Mouse (Mus musculus): ENCODE measurements around the gene Zfand2a. TPM values are rescaled to one million over a fixed set of nuclear protein-coding genes. Genes with fewer than 3 reads are reported as not detected.
A peak's percentile ranks its signal among the peaks of the same experiment; 100 is the strongest.

Zfand2a gene
- 10 to 100 TPM; 35.1 to 37.0 (median 36.2) TPM for total RNA-seq (2022)

DNA sequence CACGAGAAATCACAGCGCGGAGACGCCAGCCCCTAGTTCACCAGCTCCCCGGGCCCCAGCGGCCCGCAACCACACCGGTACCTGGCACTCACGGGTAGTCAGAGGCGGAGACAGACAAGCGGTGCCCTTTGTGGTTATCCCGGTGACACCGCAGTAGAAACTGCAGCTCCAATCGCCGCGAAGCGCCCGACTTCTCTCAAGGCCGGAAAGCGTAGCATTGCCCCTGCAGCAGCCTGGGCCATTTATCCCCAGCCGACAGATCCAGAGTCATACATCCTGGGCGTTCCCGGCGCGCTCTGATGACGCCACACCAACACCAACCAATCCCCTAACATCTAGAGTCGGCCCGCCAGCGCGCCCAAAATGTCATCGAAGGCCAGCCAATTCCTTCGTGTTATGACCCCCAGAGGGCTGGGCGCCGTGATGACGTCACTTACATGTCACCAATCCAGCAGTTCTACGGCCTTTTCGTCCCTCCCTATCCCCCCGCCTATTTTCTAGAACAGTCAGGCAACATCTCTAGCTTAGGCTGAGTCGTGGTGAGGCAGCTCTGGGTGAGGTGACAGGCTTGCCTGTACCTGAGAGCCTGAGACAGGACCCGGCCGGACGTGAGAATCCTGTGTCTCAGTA is at the start of gene Zfand2a:
TSS of gene Zfand2a (minus strand) at position 365 of the 630 bp plus-strand sequence.
- DNase-seq: peak; percentile 100

GRCm38 (mm10) chr5:139528851-139529250 is 44.5 kb upstream of the Zfand2a start:
- no peak for DNase-seq

DNA sequence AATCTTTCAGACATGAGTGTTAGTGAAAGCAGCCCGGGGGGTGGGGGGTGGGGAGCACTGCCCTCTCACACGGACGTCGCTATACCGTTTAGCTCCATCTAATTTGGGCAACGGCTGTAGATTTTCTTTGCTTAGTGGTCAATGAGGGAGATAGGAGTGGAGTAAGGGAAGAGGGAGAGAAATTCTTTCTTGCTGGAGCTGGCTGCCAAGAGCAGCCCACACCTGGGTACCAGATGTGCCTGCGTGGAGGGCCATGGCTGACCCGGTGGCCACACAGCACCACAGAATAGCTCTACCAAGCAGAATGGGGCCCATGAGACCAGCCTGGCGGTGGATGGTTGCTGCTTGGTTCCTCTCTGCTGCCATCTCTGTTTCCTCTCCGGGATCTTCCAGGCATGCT is 37.6 kb upstream of the Zfand2a start:
- no peak for DNase-seq

GRCm38 (mm10) chr5:139520069-139520834 is 35.9 kb upstream of the Zfand2a start:
- DNase-seq: no peak

DNA sequence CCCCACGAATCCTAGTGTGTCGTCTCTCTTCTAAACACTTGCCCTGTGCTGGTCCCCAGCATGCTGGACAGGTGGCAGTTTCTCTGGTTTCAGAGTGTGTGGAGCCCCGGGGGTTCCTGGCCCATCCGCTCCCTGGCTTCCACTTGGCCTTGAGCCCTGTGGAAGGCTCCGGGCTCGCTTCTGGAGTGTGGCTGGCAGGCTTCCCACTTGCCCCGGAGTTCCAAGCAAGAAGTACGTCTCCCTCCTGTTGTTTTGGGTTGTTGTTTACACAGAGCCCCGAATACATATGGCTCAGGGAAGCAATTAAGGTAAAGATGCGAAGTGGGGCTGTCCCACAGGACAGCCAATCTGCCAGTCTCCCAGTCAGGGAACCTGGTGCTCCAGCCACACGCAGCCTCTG is 31.9 kb upstream of the Zfand2a start:
- no peak for DNase-seq

- no peak for DNase-seq
Observed at GRCm38 (mm10) chr5:139512201-139512600, 27.9 kb upstream of the Zfand2a start.

DNA sequence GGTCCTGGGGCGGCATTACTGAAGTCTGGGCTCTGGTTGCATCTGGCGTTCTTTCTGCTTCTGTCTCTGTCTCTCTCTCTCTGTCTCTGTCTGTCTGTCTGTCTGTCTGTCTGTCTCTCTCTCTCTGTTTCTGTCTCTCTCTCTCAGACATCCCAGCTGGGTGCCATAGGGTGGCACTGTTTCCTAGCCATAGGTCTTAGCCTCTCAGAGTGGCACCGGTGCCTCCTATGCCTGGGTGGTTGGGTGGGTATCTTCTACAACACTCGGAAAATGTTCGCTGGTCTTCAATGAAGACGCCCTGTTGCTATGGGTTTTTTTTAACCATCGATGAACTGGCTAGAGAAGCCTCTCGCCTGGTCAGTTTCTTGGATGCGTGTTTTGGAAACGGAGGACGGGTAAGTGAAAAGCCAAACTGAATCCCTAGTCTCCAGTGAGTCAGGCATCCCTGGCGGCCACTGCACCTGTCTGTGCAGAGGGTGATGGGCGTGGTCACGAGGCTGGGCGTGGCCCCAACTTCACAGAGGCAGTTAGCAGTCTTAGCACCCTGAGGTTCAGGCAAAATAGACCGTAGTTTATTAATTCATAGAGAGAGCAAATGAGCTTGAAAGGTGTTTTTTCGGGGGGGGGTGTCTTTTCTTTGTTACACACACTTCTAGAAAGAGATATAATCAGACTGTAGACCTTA is 26.5 kb upstream of the Zfand2a start:
- DNase-seq: no peak

DNA sequence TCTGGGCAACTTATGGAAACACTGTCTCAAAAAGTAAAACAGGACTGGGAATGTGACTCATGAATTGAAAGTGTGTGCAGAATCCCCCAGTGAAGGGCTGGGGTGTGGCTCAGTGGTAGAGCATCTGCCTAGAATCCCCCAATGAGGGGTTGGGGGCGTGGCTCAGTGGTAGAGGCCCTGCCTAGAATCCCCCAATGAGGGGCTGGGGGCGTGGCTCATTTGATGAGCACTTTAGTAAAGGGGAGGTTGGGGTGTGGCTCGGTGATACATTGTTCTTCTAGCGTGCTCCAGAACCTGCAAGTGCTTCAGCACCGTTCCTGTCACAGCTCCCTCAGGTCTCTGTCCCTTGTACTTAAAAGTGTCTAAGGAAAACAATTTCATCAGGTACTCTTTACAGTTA is 21.9 kb upstream of the Zfand2a start:
- DNase-seq: no peak

DNA sequence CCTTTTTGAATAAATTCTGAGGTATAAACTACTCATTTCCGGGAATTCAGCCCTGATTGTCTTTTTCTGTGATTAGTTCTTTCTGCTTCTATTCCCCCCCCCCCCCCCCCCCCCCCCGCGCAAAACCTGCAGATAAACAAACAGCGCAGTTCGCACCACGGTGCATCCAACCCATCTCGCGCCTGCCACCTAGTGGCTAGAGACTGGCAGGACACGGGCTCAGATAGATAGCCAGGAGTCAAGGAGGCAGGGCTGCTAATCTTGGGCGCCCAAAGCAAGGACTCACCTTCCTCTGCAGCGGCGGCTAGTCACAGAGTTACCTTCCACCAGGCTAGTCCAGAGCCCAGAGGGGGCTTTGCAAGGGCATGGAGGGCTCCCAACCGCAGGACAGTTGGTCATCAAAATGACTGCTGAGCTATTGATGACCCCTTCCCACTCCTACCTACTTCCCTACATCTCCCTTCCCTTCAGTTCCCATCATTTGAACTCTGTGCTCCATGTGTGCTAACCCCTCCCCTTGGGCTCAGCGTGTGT is 20.8 kb upstream of the Zfand2a start:
- peak; percentile 57 for DNase-seq

- no peak for DNase-seq
Observed at GRCm38 (mm10) chr5:139502281-139502680, 17.9 kb upstream of the Zfand2a start.

GRCm38 (mm10) chr5:139498791-139499190 is 14.4 kb upstream of the Zfand2a start:
- no peak for DNase-seq

DNA sequence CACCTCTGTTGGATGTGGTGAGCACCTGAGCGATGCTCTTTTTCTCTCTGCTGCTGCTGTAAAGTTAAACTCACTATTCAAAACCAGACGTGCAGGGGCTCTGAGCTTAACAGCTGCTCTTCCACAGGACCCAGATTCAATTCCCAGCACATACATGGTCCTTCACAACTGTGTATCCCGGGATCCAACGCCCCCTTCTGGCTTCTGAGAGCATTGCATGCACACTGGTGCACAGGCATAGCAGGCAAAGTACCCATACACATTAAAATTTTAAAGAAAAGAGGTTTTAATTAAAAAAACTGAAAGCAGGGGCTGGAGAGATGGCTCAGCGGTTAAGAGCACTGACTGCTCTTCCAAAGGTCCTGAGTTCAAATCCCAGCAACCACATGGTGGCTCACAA is 12.6 kb upstream of the Zfand2a start:
- no peak for DNase-seq

- no peak for DNase-seq
Observed at GRCm38 (mm10) chr5:139495019-139495669, 10.8 kb upstream of the Zfand2a start.

GRCm38 (mm10) chr5:139493690-139494089 is 9.3 kb upstream of the Zfand2a start:
- no peak for DNase-seq

- DNase-seq: no peak
Observed at GRCm38 (mm10) chr5:139491348-139491747, 7.0 kb upstream of the Zfand2a start.

- DNase-seq: no peak
Observed at GRCm38 (mm10) chr5:139490131-139490530, 5.8 kb upstream of the Zfand2a start.

GRCm38 (mm10) chr5:139483171-139483848 is 1.0 kb downstream of the Zfand2a start:
- no peak for DNase-seq

DNA sequence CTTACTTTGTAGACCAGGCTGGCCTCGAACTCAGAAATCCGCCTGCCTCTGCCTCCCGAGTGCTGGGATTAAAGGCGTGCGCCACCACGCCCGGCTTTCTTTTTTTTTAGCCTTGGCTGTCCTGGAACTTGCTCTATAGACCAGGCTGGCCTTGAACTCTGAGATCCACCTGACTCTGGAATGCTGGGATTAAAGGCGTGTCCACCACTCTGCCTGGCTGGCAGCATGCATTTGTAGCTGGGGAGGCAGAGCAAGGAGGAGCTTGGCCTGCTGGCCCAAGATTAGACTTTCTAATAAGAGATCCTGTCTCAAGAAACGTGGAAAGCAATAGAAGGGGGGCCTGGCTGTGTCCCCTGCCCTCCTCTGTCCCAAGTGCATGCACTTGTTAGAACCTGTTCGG is 3.9 kb downstream of the Zfand2a start:
- no peak for DNase-seq

DNA sequence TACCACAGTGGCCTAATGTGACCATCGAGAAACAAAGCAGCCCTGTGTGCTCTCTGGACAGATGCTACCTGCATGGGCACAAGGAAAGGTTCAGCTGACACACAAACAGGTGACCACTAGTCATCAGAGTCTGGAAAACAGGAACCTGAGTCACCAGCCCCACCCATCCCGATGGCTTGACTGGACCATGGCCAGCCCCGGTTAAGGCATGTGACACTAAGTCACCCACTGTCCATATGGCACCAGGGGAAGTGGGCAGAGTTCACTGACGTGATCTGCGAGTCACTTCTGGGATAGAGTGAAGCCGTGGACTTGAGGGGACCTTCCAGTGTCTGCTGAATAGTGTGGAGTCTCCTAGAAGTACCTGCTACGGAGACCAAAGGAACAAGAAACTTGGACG is 5.3 kb downstream of the Zfand2a start:
- DNase-seq: no peak

GRCm38 (mm10) chr5:139474741-139475140 is 9.6 kb downstream of the Zfand2a start:
- no peak for DNase-seq

DNA sequence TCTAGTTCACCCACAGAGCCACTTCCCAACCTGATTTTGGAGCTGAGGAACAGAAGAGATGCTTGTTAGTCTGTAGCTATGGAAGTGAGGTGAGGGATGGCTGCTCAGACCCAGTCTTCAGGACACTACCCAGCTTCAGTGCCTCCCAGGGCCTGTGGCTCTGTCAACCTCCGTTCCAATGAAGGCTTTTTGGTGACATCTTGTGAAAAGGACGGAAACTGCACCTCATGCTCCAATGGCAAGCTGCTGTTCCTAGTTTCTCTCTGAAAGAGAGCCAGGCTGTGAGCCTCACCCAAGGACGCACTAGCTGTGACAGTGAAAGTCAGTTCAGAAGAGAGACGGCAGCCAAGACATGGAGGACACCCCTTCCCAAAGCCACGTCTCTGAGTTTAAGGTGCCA is 16.4 kb downstream of the Zfand2a start:
- DNase-seq: peak; percentile 53

- DNase-seq: no peak
Observed at GRCm38 (mm10) chr5:139466801-139467200, 17.5 kb downstream of the Zfand2a start.
